Mouse (Mus musculus): ENCODE results near the gene Inpp4b. TPM values are rescaled to one million over a fixed set of nuclear protein-coding genes. Genes with fewer than 3 reads are reported as not detected.

Inpp4b gene
- polyA plus RNA-seq, 1 experiment from 2014 or later: 11.4 TPM

GRCm38 (mm10) chr8:81449798-81450197, 107.4 kb downstream of the Inpp4b start:
- Histone ChIP-seq H3K4me1 (replicated peaks; ENCODE audit: control insufficient read depth, insufficient read depth, low read length) (0 out of 2 replicates have a peak, but pooled peaks cover 3% of the 10 kb centered on the region), H3K4me2 (replicated peaks) (no peak overlapping the region), H3K4me3 (replicated peaks; ENCODE audit: low read length) (no peak overlapping the region), H3K9ac (no peak overlapping the region), H3K9me3 (ENCODE audit: control insufficient read depth, low read length) (no peaks in the 10 kb centered on the region), H3K27ac (no peak overlapping the region), H3K27me3 (ENCODE audit: control insufficient read depth, insufficient read depth, low read length) (no peaks in the 10 kb centered on the region), H3K36me3 (replicated peaks; ENCODE audit: control insufficient read depth, insufficient read depth) (no peaks in the 10 kb centered on the region)
- no peak for ATAC-seq (ENCODE audit: low FRiP score)
- no peak for DNase-seq (ENCODE audit: low spot score)
- 79% methylated on average over 2 of the region's 2 CpGs for WGBS

DNA sequence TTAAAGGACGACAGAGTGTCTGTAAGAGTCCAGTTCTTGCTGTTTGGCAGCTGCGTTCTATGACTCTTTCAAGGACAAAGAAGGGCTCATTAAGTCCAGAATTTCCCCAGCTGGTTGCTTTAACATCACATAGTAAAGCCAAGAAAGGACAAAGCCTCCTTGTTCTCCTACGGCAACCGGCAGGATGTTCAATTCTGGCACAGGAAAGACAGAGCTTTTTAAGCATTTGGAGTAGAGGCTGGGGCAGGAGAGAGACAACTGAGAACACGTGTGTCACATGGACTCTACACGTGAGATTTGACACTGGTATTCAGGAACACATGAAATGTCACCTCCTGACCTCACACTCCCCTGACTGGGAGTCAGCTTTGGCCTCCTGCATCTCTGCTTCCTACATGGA, 109.7 kb downstream of the Inpp4b start:
- WGBS: 21% methylated on average over 6 of the region's 6 CpGs
- no peaks in the 10 kb centered on the region for H3K36me3 ChIP-seq (replicated peaks; ENCODE audit: control insufficient read depth, insufficient read depth)
- peak; percentile 59 for ATAC-seq (ENCODE audit: low FRiP score)

DNA sequence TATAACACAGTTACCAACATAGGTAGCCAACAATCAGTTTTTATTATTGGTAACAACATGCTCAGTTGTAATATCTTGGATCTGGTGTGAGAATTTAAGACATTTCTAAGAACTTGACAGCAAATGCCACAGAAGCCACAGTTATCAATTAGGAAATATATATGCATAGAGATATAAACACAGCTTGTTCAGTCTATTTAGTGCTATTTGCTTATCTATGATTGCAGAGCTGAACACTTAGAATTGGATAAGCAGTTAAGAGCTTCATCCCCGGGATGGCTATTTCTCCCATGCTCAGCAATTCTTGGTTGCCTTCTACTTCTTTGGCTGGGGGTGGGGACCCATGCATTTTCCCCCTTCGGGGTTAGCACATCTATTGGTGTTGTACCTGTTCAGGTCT, 112.5 kb downstream of the Inpp4b start:
- no peaks in the 10 kb centered on the region for H3K27me3 ChIP-seq (ENCODE audit: control insufficient read depth, insufficient read depth, low read length)
- H3K4me1 ChIP-seq (replicated peaks; ENCODE audit: control insufficient read depth, insufficient read depth, low read length): 0 out of 2 replicates have a peak, but pooled peaks cover 3% of the 10 kb centered on the region
- no peak for DNase-seq (ENCODE audit: low spot score)
- no peak overlapping the region for H3K4me2 ChIP-seq (replicated peaks)
- H3K9ac ChIP-seq: no peak overlapping the region
- no peak for ATAC-seq (ENCODE audit: low FRiP score)
- H3K9me3 ChIP-seq (ENCODE audit: control insufficient read depth, low read length): no peaks in the 10 kb centered on the region
- no peaks in the 10 kb centered on the region for H3K36me3 ChIP-seq (replicated peaks; ENCODE audit: control insufficient read depth, insufficient read depth)
- H3K27ac ChIP-seq: no peak overlapping the region
- H3K4me3 ChIP-seq (replicated peaks; ENCODE audit: low read length): no peak overlapping the region
- WGBS: 78% methylated on average over 2 of the region's 2 CpGs

More for the DNA sequence above, 109.7 kb downstream of the Inpp4b start:
- H3K4me1 ChIP-seq (replicated peaks; ENCODE audit: control insufficient read depth, insufficient read depth, low read length): 0 out of 2 replicates have a peak, but pooled peaks cover 3% of the 10 kb centered on the region
- H3K4me3 ChIP-seq (replicated peaks; ENCODE audit: low read length): no peak overlapping the region
- DNase-seq (ENCODE audit: low spot score): peak; percentile 40
- no peak overlapping the region for H3K9ac ChIP-seq
- no peaks in the 10 kb centered on the region for H3K27me3 ChIP-seq (ENCODE audit: control insufficient read depth, insufficient read depth, low read length)
- H3K9me3 ChIP-seq (ENCODE audit: control insufficient read depth, low read length): no peaks in the 10 kb centered on the region
- no peak overlapping the region for H3K4me2 ChIP-seq (replicated peaks)
- H3K27ac ChIP-seq: no peak overlapping the region

GRCm38 (mm10) chr8:81463762-81464161, 121.4 kb downstream of the Inpp4b start:
- Histone ChIP-seq H3K36me3 (replicated peaks; ENCODE audit: control insufficient read depth, insufficient read depth) (no peaks in the 10 kb centered on the region), H3K9me3 (ENCODE audit: control insufficient read depth, low read length) (no peaks in the 10 kb centered on the region), H3K27me3 (ENCODE audit: control insufficient read depth, insufficient read depth, low read length) (no peaks in the 10 kb centered on the region), H3K4me1 (replicated peaks; ENCODE audit: control insufficient read depth, insufficient read depth, low read length) (no peaks in the 10 kb centered on the region), H3K4me3 (replicated peaks; ENCODE audit: low read length) (no peak overlapping the region), H3K9ac (no peak overlapping the region), H3K4me2 (replicated peaks) (no peak overlapping the region), H3K27ac (no peak overlapping the region)
- DNase-seq (ENCODE audit: low spot score) (no peak), ATAC-seq (ENCODE audit: low FRiP score) (no peak)
- 89% methylated on average over 3 of the region's 3 CpGs for WGBS

DNA sequence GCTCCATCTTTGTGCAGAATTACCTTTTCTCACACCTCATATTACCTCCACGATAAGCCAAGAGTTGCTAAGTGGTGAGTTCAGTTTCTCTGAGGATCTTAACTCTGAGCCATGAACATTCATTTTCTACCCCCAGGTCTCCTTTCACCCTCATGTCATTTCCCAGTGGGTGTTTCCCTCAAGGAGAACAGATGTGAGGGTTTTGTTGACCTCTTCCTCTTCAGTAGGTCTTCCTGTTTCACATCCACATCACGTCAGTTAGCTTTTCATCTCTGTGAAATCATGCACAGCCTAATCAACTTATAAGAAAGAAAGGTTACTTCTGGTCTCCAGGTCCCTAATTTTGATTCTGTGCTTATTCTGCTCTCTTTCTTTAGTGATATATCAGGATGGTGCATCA, 124.4 kb downstream of the Inpp4b start:
- Histone ChIP-seq H3K9me3 (ENCODE audit: control insufficient read depth, low read length) (no peaks in the 10 kb centered on the region), H3K4me1 (replicated peaks; ENCODE audit: control insufficient read depth, insufficient read depth, low read length) (no peaks in the 10 kb centered on the region), H3K36me3 (replicated peaks; ENCODE audit: control insufficient read depth, insufficient read depth) (no peaks in the 10 kb centered on the region), H3K27ac (no peak overlapping the region), H3K9ac (no peak overlapping the region), H3K4me2 (replicated peaks) (no peak overlapping the region), H3K27me3 (ENCODE audit: control insufficient read depth, insufficient read depth, low read length) (no peaks in the 10 kb centered on the region), H3K4me3 (replicated peaks; ENCODE audit: low read length) (no peak overlapping the region)
- ATAC-seq (ENCODE audit: low FRiP score): no peak
- no peak for DNase-seq (ENCODE audit: low spot score)
- 67% methylated on average over 2 of the region's 2 CpGs for WGBS

- Histone ChIP-seq H3K9ac (no peak overlapping the region), H3K4me1 (replicated peaks; ENCODE audit: control insufficient read depth, insufficient read depth, low read length) (no peaks in the 10 kb centered on the region), H3K27ac (no peak overlapping the region), H3K9me3 (ENCODE audit: control insufficient read depth, low read length) (no peaks in the 10 kb centered on the region), H3K4me2 (replicated peaks) (no peak overlapping the region), H3K27me3 (ENCODE audit: control insufficient read depth, insufficient read depth, low read length) (no peaks in the 10 kb centered on the region), H3K36me3 (replicated peaks; ENCODE audit: control insufficient read depth, insufficient read depth) (no peaks in the 10 kb centered on the region), H3K4me3 (replicated peaks; ENCODE audit: low read length) (no peak overlapping the region)
- 30% methylated on average over 3 of the region's 3 CpGs for WGBS
- ATAC-seq (ENCODE audit: low FRiP score): no peak
- peak; percentile 72 for DNase-seq (ENCODE audit: low spot score)
These were observed 136.3 kb downstream of the Inpp4b start for GRCm38 (mm10) chr8:81478674-81479073.

GRCm38 (mm10) chr8:81483834-81484233, 141.5 kb downstream of the Inpp4b start:
- Histone ChIP-seq H3K9me3 (ENCODE audit: control insufficient read depth, low read length) (no peaks in the 10 kb centered on the region), H3K4me3 (replicated peaks; ENCODE audit: low read length) (no peak overlapping the region), H3K9ac (no peak overlapping the region), H3K36me3 (replicated peaks; ENCODE audit: control insufficient read depth, insufficient read depth) (no peaks in the 10 kb centered on the region), H3K27me3 (ENCODE audit: control insufficient read depth, insufficient read depth, low read length) (no peaks in the 10 kb centered on the region), H3K27ac (no peak overlapping the region), H3K4me2 (replicated peaks) (no peak overlapping the region), H3K4me1 (replicated peaks; ENCODE audit: control insufficient read depth, insufficient read depth, low read length) (no peaks in the 10 kb centered on the region)
- 83% methylated on average over 1 of the region's 1 CpGs for WGBS
- no peak for DNase-seq (ENCODE audit: low spot score)
- no peak for ATAC-seq (ENCODE audit: low FRiP score)

- H3K27ac ChIP-seq: no peak overlapping the region
- DNase-seq (ENCODE audit: low spot score) (no peak), ATAC-seq (ENCODE audit: low FRiP score) (no peak)
- H3K27me3 ChIP-seq (ENCODE audit: control insufficient read depth, insufficient read depth, low read length): no peaks in the 10 kb centered on the region
- H3K9ac ChIP-seq: no peak overlapping the region
- WGBS: 90% methylated on average over 1 of the region's 1 CpGs
- no peaks in the 10 kb centered on the region for H3K36me3 ChIP-seq (replicated peaks; ENCODE audit: control insufficient read depth, insufficient read depth)
- H3K4me3 ChIP-seq (replicated peaks; ENCODE audit: low read length): no peak overlapping the region
- H3K9me3 ChIP-seq (ENCODE audit: control insufficient read depth, low read length): no peaks in the 10 kb centered on the region
- H3K4me2 ChIP-seq (replicated peaks): no peak overlapping the region
- no peaks in the 10 kb centered on the region for H3K4me1 ChIP-seq (replicated peaks; ENCODE audit: control insufficient read depth, insufficient read depth, low read length)
These were observed 143.3 kb downstream of the Inpp4b start for GRCm38 (mm10) chr8:81485626-81486025.

DNA sequence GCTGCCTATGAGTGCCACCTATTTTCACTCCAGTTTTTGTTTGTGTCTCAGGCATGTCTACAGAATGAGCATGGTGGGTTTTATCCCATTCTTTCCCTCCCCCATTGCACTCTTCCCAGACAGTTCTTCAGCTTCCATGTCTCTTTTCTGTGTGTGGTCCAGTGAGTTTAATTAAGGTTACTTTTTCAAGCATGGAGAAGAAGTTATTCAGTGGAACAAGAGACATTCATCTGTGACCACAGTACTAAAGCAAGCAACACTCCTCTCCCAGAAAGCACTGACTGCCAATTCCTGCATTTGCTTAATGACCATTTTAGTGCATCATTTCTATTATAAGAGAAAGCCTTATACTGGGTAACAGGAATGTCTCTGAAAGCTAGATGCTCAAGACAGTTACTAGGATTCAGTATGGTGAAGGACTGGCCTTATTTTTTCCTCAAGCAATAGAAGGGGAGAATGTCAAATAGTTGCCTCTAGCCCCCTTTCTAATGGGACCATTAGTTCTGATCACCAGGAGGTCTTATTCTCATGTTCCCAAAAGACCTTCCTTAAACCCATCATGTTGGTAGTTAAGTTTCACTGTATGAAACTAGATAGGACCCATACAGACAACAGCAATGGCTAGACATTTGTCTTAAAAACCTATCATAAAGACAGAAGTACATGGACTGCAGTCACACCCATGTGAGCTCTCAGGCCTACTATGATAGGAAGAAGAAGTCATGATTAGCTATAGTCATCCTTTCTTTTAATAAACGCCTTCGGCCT, 147.7 kb downstream of the Inpp4b start:
- Histone ChIP-seq H3K36me3 (replicated peaks; ENCODE audit: control insufficient read depth, insufficient read depth) (no peaks in the 10 kb centered on the region), H3K4me1 (replicated peaks; ENCODE audit: control insufficient read depth, insufficient read depth, low read length) (no peaks in the 10 kb centered on the region), H3K4me3 (replicated peaks; ENCODE audit: low read length) (no peak overlapping the region), H3K27ac (no peak overlapping the region), H3K27me3 (ENCODE audit: control insufficient read depth, insufficient read depth, low read length) (no peaks in the 10 kb centered on the region), H3K9me3 (ENCODE audit: control insufficient read depth, low read length) (no peaks in the 10 kb centered on the region), H3K9ac (no peak overlapping the region), H3K4me2 (replicated peaks) (no peak overlapping the region)
- DNase-seq (ENCODE audit: low spot score) (no peak), ATAC-seq (ENCODE audit: low FRiP score) (no peak)
- WGBS: 83% methylated on average over 2 of the region's 2 CpGs

Data from hindbrain, embryonic 14.5 days (tissue).